Mouse (Mus musculus) forebrain, embryonic 16.5 days (tissue): ENCODE results near the gene Chkb. TPM values are rescaled to one million over a fixed set of nuclear protein-coding genes. Genes with fewer than 3 reads are reported as not detected.

Experiments
- ATAC-seq: fragments of 200-750 bp; cut with Nextera tagmentation; 2 replicates; pipeline ENCODE4 v1.8.0; 2017; ENCODE audit warnings: mild to moderate bottlenecking, moderate library complexity
- H3K27ac ChIP-seq: fragments of 300-500 bp; sonication (generic); 2 replicates; pipeline ENCODE4 v1.5.1; 2014; ENCODE audit warnings: low read length, control low read depth
- H3K27me3 ChIP-seq: fragments of 300-500 bp; sonication (generic); replicated peaks from 2 replicates; pipeline ENCODE4 v1.6.1; 2014; ENCODE audit warnings: low read length; ENCODE audit not compliant: control insufficient read depth, insufficient read depth
- H3K36me3 ChIP-seq: fragments of 300-500 bp; sonication (generic); 2 replicates; pipeline ENCODE4 v1.6.1; 2014; ENCODE audit not compliant: control insufficient read depth, insufficient read depth
- H3K4me1 ChIP-seq: fragments of 300-500 bp; sonication (generic); replicated peaks from 2 replicates; pipeline ENCODE4 v1.6.1; 2014; ENCODE audit warnings: low read length; ENCODE audit not compliant: control insufficient read depth, insufficient read depth
- H3K4me2 ChIP-seq: fragments of 300-500 bp; sonication (generic); 2 replicates; pipeline ENCODE4 v1.6.1; 2014; ENCODE audit warnings: mild to moderate bottlenecking, low read length, control low read depth
- H3K4me3 ChIP-seq: fragments of 300-500 bp; sonication (generic); replicated peaks from 2 replicates; pipeline ENCODE4 v1.5.1; 2014; ENCODE audit warnings: mild to moderate bottlenecking, low read length, control low read depth
- H3K9ac ChIP-seq: fragments of 300-500 bp; sonication (generic); replicated peaks from 2 replicates; pipeline ENCODE4 v1.6.1; 2014; ENCODE audit warnings: low read depth, low read length, control low read depth
- H3K9me3 ChIP-seq: fragments of 300-500 bp; sonication (generic); 2 replicates; pipeline ENCODE4 v1.6.1; 2016; ENCODE audit warnings: low read length; ENCODE audit not compliant: control insufficient read depth
- WGBS: fragments of 180-500 bp; shearing (Covaris S2); extraction: QIAGEN DNeasy Blood & Tissue Kit; methylation state at CpG from one replicate; pipeline ENCODE4 v1.1.7; 2014; 5-methylcytosine and 5-hydroxymethylcytosine counted together
- polyA plus RNA-seq: library from polyadenylated mRNA; unstranded; fragments of >200 nt; fragmentation: Nextera tagmentation; extraction: Ambion mirVana; gene quantifications from 2 replicates; pipeline ENCODE4 v1.2.1, GENCODE M21; 2015

Chkb gene
- polyA plus RNA-seq, 1 experiment from 2014 or later, result 77.7 TPM

DNA sequence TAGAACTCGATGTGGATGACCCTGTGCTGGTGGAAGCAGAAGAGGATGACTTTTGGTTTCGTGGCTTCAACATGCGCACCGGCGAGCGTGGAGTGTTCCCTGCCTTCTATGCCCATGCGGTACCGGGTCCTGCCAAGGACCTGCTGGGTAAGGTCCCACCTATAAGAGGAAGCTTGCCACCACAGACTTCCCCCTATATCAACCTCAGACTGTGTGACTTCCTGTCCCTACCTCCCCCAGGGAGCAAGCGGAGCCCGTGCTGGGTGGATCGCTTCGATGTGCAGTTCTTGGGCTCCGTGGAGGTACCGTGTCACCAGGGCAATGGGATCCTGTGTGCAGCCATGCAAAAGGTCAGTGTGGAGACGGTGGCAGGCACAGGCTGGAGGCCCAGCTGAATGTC is 29.2 kb upstream of the Chkb start:
- Histone ChIP-seq H3K9me3 (no peaks in the 10 kb centered on the region), H3K27me3 (no peaks in the 10 kb centered on the region), H3K4me2 (no peak overlapping the region), H3K4me3 (no peak overlapping the region), H3K9ac (no peak overlapping the region), H3K4me1 (peaks cover 15% of the 10 kb centered on the region), H3K27ac (no peak overlapping the region), H3K36me3 (peaks cover 42% of the 10 kb centered on the region)
- WGBS, result 95% methylated on average over 15 of the region's 15 CpGs
- no peak for ATAC-seq

DNA sequence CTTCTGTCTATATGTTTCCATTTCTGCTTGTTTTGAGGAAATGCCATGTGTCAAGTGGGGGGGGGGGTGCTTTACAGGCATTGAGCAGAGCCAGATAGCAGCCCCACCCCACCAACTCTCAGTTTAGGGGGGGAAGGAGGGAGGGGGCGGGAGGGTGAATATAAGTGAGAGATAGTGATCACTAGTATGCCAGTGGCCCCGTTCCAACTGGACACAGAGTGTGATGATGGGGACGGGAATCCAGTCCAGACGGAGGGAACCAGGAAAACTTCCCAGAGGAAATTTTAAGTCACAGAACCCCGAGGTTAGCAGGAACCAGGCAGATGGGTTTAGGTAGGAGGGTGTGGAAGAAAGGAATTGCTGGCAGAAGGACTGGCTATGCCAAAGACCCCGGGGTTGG is 25.9 kb upstream of the Chkb start:
- H3K27me3 ChIP-seq, result no peaks in the 10 kb centered on the region
- no peaks in the 10 kb centered on the region for H3K9me3 ChIP-seq
- peaks cover 25% of the 10 kb centered on the region for H3K36me3 ChIP-seq
- H3K4me1 ChIP-seq, result peaks cover 23% of the 10 kb centered on the region
- H3K4me3 ChIP-seq, result peak overlapping the region; percentile 86
- H3K9ac ChIP-seq, result no peak overlapping the region
- WGBS, result 77% methylated on average over 6 of the region's 6 CpGs
- H3K4me2 ChIP-seq, result peak overlapping the region; percentile 88
- ATAC-seq, result no peak
- H3K27ac ChIP-seq, result no peak overlapping the region

DNA sequence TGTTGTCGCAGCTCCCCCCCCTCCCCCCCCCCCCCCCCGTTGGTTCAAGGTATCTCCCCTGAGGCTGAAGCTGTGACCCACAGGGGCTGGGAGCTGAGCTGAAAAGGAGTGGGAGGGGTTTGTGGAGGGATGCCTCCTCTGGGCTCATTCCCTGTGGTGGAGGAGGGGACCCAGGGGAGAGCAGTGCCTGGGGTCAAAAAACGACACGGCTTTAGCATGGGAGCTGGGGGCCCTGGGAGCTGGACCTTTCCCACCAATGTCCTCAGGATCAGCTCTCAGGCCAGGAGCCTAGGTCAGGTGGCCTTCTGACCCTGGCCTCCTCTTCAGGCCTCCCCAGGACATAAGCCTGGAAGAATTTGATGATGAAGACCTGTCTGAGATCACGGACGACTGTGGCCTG is 25.1 kb upstream of the Chkb start:
- H3K4me2 ChIP-seq, result peak overlapping the region; percentile 88
- peaks cover 23% of the 10 kb centered on the region for H3K4me1 ChIP-seq
- WGBS, result 9% methylated on average over 4 of the region's 6 CpGs
- no peak overlapping the region; the same call in 1 of the 2 replicates for H3K27ac ChIP-seq
- H3K4me3 ChIP-seq, result peak overlapping the region; percentile 86
- H3K27me3 ChIP-seq, result no peaks in the 10 kb centered on the region
- no peaks in the 10 kb centered on the region for H3K9me3 ChIP-seq
- ATAC-seq, result peak; percentile 45
- peak overlapping the region; percentile 87 for H3K9ac ChIP-seq
- H3K36me3 ChIP-seq, result peaks cover 23% of the 10 kb centered on the region

DNA sequence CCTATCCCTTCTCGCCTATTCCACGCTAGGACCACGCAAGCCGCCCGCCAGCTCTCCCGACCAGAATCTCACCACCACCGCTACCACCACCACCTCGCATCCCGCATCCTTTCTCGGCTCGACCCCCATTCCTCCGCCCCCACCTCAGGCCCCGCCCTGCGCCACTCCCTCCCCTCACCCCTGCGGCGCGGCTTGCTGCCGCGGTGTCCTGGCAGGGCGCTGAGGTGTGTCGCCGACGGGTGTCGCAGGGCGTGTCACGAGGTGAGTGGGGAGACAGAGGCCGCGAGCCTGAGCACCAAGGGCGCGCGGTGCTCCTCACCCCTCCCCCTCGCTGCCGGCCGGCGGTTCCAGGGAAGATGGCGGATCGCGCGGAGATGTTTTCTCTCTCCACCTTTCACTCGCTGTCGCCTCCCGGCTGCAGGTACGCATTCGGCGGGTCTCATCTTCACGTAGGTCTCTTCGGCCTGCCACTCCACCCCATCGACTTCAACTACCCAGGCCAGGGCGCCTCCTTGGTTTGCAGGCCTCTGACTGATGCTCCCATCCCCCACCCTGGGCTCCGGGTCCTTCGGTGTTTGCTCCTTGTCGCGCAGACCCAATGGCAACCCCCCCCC is 24.3 kb upstream of the Chkb start, which contains the start of gene Mapk8ip2:
TSS of gene Mapk8ip2 (plus strand) at position 49 of the 614 bp plus-strand sequence.
- Histone ChIP-seq H3K27ac (peak within 1 kb of the TSS; percentile 67), H3K9ac (peak within 1 kb of the TSS; percentile 87), H3K4me3 (peak within 1 kb of the TSS; percentile 86), H3K9me3 (no peaks in the 10 kb centered on the region), H3K4me2 (peak within 1 kb of the TSS; percentile 88), H3K36me3 (peaks cover 16% of the 10 kb centered on the region), H3K27me3 (no peaks in the 10 kb centered on the region), H3K4me1 (peaks cover 23% of the 10 kb centered on the region)
- WGBS, result under 1% methylated on average over 52 of the region's 53 CpGs
- peak; percentile 83 for ATAC-seq

DNA sequence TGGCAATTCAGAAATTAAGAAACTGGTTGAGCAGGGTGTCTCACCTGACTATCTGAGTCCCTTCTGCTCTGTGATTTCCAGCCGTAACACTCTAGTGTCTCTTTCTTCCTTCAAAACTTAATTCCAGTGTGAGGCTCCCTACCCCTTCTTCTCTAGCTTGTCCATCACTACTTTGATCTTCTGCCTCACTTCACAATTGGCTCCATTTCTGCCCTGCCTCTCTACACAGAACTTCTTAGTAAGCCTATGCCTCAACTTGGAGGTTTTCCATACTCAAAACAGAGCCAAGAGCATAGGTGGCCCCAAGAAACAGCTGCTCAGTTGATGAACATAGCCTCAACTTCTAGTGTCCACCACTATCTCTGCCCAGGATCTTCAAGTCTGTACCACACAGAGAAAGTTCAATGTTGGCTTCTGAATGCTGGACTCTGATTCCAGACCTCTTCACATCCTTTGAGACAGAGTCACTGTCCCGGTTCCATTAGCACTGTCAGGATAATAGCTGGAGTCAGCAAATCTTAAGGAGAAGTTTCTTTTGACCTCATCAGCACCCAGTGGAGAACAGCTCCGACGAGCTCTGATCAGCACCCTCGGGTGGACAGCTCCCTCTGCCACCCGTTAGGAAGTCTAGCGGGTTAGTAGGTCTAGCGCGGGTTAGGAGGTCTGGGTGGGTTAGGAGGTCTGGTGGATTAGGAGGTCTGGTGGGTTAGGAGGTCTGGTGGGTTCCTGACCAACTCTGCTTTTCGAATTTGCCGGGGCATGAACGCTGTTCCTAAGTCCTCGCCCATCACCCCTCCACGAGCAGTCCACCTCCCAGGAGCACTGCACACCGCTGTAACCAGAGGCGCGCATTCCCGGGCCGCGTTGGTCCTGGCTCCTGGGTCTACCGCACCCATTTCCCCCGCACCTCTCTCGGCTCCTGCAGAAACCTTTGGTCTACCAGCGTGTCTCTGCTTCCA is 23.5 kb upstream of the Chkb start:
- WGBS, result 5% methylated on average over 24 of the region's 24 CpGs
- H3K4me2 ChIP-seq, result peak overlapping the region; percentile 88
- peaks cover 23% of the 10 kb centered on the region for H3K4me1 ChIP-seq
- peak; percentile 65 for ATAC-seq
- peak overlapping the region; percentile 86 for H3K4me3 ChIP-seq
- H3K27me3 ChIP-seq, result no peaks in the 10 kb centered on the region
- H3K36me3 ChIP-seq, result peaks cover 13% of the 10 kb centered on the region
- no peaks in the 10 kb centered on the region for H3K9me3 ChIP-seq
- peak overlapping the region; percentile 67 for H3K27ac ChIP-seq
- H3K9ac ChIP-seq, result peak overlapping the region; percentile 87

DNA sequence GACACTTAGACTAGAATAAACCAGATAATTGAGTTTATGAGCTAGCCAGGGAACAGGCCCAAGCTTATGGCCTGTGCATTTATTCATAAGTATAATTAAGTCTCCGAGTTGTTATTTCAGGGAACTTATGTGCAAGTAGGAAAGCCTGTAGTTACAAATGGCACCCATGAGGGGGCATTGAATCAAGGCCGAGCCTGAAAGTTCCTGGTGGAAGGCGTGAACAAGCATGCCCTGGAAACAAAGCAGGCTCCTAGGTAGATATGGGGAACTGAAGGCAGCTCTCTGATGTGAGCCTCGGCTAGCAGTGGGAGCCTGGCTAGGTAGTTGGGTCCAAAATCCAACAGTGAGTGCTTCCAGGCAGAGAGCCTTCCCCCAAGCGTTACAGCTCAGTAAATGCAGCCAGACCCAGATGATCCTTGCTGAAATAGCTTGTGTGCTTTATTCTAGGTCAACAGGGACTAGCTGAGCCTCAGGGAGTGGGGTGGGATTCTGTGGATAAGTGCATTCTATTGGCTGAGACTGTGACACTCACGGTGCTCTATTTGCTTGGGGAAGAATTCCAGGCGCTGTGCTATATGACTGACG is 12.9 kb upstream of the Chkb start:
- H3K4me2 ChIP-seq, result no peak overlapping the region

DNA sequence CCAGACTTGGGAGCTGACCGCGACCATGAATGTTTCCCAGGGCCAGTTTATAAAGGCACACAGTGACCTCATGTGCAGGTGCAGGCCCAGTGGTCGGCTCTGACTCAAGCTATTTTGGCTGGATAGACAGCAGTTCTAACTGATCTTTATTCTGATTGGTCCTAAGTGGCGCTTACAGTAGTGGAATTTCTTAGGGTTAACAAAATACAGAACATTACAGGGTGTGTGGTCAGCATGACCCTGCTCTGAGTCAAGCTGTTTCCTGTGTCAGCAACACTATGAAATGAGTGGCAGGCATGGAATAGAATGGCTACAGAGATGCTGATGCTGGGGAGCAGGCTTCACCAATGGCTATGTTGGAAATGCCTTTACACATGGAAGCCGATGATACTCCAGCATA is 6.2 kb upstream of the Chkb start:
- Histone ChIP-seq H3K4me2 (no peak overlapping the region), H3K27me3 (no peaks in the 10 kb centered on the region), H3K9ac (no peak overlapping the region), H3K36me3 (no peaks in the 10 kb centered on the region), H3K4me3 (no peak overlapping the region), H3K9me3 (no peaks in the 10 kb centered on the region), H3K4me1 (peaks cover 6% of the 10 kb centered on the region), H3K27ac (no peak overlapping the region)
- ATAC-seq, result no peak
- WGBS, result 86% methylated on average over 5 of the region's 5 CpGs

More for the DNA sequence above, 12.9 kb upstream of the Chkb start:
- H3K27me3 ChIP-seq, result no peaks in the 10 kb centered on the region
- H3K9me3 ChIP-seq, result no peaks in the 10 kb centered on the region
- no peak overlapping the region for H3K4me3 ChIP-seq
- H3K9ac ChIP-seq, result no peak overlapping the region
- no peak for ATAC-seq
- H3K4me1 ChIP-seq, result no peaks in the 10 kb centered on the region
- no peak overlapping the region for H3K27ac ChIP-seq
- 38% methylated on average over 8 of the region's 8 CpGs for WGBS
- H3K36me3 ChIP-seq, result no peaks in the 10 kb centered on the region

DNA sequence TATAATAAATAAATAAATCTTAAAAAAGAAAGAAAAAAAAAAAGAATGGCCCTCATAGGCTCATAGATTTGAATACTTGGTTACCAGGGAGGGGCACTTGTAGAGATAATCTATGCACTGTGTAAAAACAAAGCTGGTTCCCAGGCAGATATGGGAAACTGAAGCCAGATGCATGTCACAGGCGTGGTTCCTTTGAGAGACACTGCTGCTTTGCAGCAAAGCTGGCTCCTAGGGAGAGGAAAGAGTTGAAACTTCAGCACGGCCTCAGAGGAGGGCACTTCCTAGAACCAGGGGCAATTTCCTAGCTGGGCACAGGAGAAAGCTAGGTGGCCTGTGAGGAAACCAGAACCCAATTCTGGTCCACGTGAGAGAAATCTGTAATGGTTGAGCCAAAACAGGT is 4.4 kb upstream of the Chkb start:
- ATAC-seq, result no peak
- H3K4me3 ChIP-seq, result no peak overlapping the region
- H3K9ac ChIP-seq, result no peak overlapping the region
- no peaks in the 10 kb centered on the region for H3K27me3 ChIP-seq
- WGBS, result 75% methylated on average over 3 of the region's 3 CpGs
- no peak overlapping the region for H3K4me2 ChIP-seq
- H3K36me3 ChIP-seq, result no peaks in the 10 kb centered on the region
- no peaks in the 10 kb centered on the region for H3K9me3 ChIP-seq
- no peak overlapping the region for H3K27ac ChIP-seq
- H3K4me1 ChIP-seq, result peaks cover 12% of the 10 kb centered on the region

DNA sequence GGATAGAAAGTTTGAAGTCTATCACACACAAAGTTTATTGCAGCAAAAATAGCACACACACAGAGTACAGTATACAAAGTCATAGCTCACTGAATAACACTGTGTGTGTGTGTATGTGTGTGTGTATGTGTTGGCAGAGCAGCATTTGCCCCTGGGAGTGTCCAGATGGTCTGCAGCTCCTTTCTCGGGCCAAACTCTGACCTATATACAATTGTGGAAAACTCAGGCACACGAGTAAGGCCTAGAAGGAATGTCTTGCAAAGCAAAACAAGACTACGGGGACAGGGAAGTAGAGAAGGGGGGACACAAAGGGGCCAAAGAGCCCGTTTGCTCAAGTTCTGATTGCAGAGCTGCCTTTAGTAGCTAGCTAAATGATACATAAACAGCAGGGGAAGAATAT is 3.2 kb upstream of the Chkb start:
- Histone ChIP-seq H3K27me3 (no peaks in the 10 kb centered on the region), H3K9ac (no peak overlapping the region), H3K36me3 (no peaks in the 10 kb centered on the region), H3K9me3 (no peaks in the 10 kb centered on the region), H3K4me1 (peaks cover 21% of the 10 kb centered on the region), H3K4me2 (no peak overlapping the region), H3K27ac (no peak overlapping the region), H3K4me3 (no peak overlapping the region)
- no peak for ATAC-seq
- 84% methylated on average over 4 of the region's 4 CpGs for WGBS
